8 mouse cellular contexts compared by ENCODE assay signal in the genomic region with DNA sequence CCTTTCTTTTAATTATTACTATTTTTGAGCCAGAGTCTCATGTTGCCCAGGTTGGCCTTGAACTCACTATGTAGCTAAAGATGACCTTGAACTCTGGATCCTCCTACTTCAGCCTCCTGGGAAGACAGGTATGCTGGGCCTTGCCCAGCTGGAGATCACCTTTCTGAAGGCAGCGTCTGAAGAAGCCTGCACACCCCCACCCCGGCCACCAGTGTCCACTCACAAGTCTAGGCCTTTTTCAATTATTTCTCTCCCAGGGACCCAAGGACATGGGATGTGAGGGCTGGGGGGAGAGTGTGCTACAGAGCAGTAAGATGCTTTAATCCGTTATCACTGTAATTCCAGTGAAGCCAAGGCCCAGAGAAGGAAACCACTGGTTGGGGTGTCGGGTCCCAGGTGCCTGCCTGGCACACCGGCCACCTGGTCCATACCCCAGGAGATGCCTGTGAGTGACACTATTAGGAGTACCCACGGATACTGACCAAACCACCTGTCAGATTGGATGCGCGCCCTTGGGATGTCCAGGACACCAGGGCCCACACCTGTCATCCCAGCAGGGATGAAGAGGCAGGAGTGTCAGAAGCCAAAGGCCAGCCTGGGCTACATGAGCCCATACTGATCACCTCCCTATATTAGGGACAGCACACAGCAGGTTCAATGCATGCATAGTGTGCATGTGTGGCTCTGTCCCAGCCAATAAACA. TPM values are rescaled to one million over a fixed set of nuclear protein-coding genes. Genes with fewer than 3 reads are reported as not detected.
DNase-seq lines count a peak whose midpoint lies in the region; ATAC-seq lines count a peak whose summit lies in the region.

No protein-coding gene starts in this region.

- H3K36me3 ChIP-seq in limb, embryonic 10.5 days, result no peaks in the 10 kb centered on the region

- H3K27ac ChIP-seq in limb, embryonic 10.5 days, result no peak overlapping the region

- intact Hi-C loops in gastrocnemius, postnatal 14 days (cut with DNase I; ENCODE audit: low total_unique reads), result no loop called here

- no peaks in the 10 kb centered on the region for H3K9me3 ChIP-seq in limb, embryonic 10.5 days (replicated peaks)

- no peak for ATAC-seq in erythroid progenitor cell, adult 5-6 weeks (replicated peaks; ENCODE audit: low FRiP score, poor library complexity, severe bottlenecking)

- no peak overlapping the region for H3K4me3 ChIP-seq in limb, embryonic 10.5 days

- H3K4me1 ChIP-seq in limb, embryonic 10.5 days, result peaks cover 60% of the 10 kb centered on the region

- H3K27me3 ChIP-seq in limb, embryonic 10.5 days (ENCODE audit: low read depth, poor library complexity, severe bottlenecking), result peaks cover 84% of the 10 kb centered on the region

- 74% methylated on average over 8 of the region's 8 CpGs for WGBS in limb, embryonic 10.5 days

- peak; percentile 27 for DNase-seq in gastrocnemius, postnatal 14 days
- DNase-seq in gastrocnemius, adult 18-20 months (ENCODE audit: low spot score), result no peak
- DNase-seq in right cerebral cortex, postnatal 4 days, result peak; percentile 23
- no peak for DNase-seq in right cerebral cortex, postnatal 25 days
- DNase-seq in cerebellum, postnatal 36 days, result peak; percentile 64 to 71
- peak; percentile 32 for DNase-seq in limb, embryonic 10.5 days (ENCODE audit: low spot score)
- DNase-seq in Muller cell, postnatal 12 days (ENCODE audit: inconsistent ontology term), result no peak

RNA-seq across cellular contexts. Expression of a gene that starts 27.5 kb away (rescaled TPM):
- total RNA-seq in gastrocnemius, postnatal 14 days (2021), result 100 to 1,000 TPM; 262 to 320 TPM
- total RNA-seq in gastrocnemius, adult 18-20 months (2021), result 100 to 1,000 TPM; 232 to 244 TPM
- 9.3 and 19.8 TPM in 2 replicates for polyA plus RNA-seq in limb, embryonic 10.5 days (2016; fragmentation: Nextera tagmentation; extraction: Ambion mirVana)
- 10.1 and 15.1 TPM in 2 replicates for total RNA-seq in erythroid progenitor cell, adult 5-6 weeks (2015; ENCODE audit: low replicate concordance)
- 0.45 and 0.90 TPM in 2 replicates for total RNA-seq in erythroid progenitor cell, adult 5-6 weeks (2017; ENCODE audit: low replicate concordance)

RNA-seq across cellular contexts. Expression of a gene that starts 35.1 kb away (rescaled TPM):
- under 1 TPM; 0.45 to 0.91 TPM for total RNA-seq in gastrocnemius, postnatal 14 days (2021)
- not detected for total RNA-seq in gastrocnemius, adult 18-20 months (2021)
- 1.9 and 2.9 TPM in 2 replicates for polyA plus RNA-seq in limb, embryonic 10.5 days (2016; fragmentation: Nextera tagmentation; extraction: Ambion mirVana)
- total RNA-seq in erythroid progenitor cell, adult 5-6 weeks (2015; ENCODE audit: low replicate concordance), result 5.4 and 7.5 TPM in 2 replicates
- 4.2 TPM in 1 of 2 replicates, not detected in the other for total RNA-seq in erythroid progenitor cell, adult 5-6 weeks (2017; ENCODE audit: low replicate concordance)

RNA-seq across cellular contexts. Expression of a gene that starts 39.1 kb away (rescaled TPM):
- under 1 TPM in 1 of 2 experiments, not detected in 1; 0.80 TPM for total RNA-seq in gastrocnemius, postnatal 14 days (2021)
- under 1 TPM in 1 of 2 experiments, not detected in 1; 0.34 TPM for total RNA-seq in gastrocnemius, adult 18-20 months (2021)
- polyA plus RNA-seq in limb, embryonic 10.5 days (2016; fragmentation: Nextera tagmentation; extraction: Ambion mirVana), result 1.4 and 1.5 TPM in 2 replicates
- total RNA-seq in erythroid progenitor cell, adult 5-6 weeks (2015; ENCODE audit: low replicate concordance), result not detected in 2 replicates
- total RNA-seq in erythroid progenitor cell, adult 5-6 weeks (2017; ENCODE audit: low replicate concordance), result not detected in 2 replicates

RNA-seq across cellular contexts. Expression of a gene that starts 43.7 kb away (rescaled TPM):
- total RNA-seq in gastrocnemius, postnatal 14 days (2021), result under 1 TPM; 0.41 to 0.47 TPM
- total RNA-seq in gastrocnemius, adult 18-20 months (2021), result under 1 TPM; 0.57 to 0.97 TPM
- 3.8 and 4.2 TPM in 2 replicates for polyA plus RNA-seq in limb, embryonic 10.5 days (2016; fragmentation: Nextera tagmentation; extraction: Ambion mirVana)
- total RNA-seq in erythroid progenitor cell, adult 5-6 weeks (2015; ENCODE audit: low replicate concordance), result 2.1 and 4.3 TPM in 2 replicates
- not detected in 2 replicates for total RNA-seq in erythroid progenitor cell, adult 5-6 weeks (2017; ENCODE audit: low replicate concordance)

RNA-seq across cellular contexts. Expression of a gene that starts 43.7 kb away (rescaled TPM):
- 10 to 100 TPM; 38.6 to 39.8 TPM for total RNA-seq in gastrocnemius, postnatal 14 days (2021)
- total RNA-seq in gastrocnemius, adult 18-20 months (2021), result 10 to 100 TPM; 41.1 to 44.1 TPM
- polyA plus RNA-seq in limb, embryonic 10.5 days (2016; fragmentation: Nextera tagmentation; extraction: Ambion mirVana), result 101 and 115 TPM in 2 replicates
- 8.8 TPM in 1 of 2 replicates, not detected in the other for total RNA-seq in erythroid progenitor cell, adult 5-6 weeks (2015; ENCODE audit: low replicate concordance)
- total RNA-seq in erythroid progenitor cell, adult 5-6 weeks (2017; ENCODE audit: low replicate concordance), result 4.0 and 17.2 TPM in 2 replicates

Comparison
In these comparisons a context has a peak if more than half of its experiments do, and no peak if none do; other contexts are left out.
1. DNase-seq: peak in gastrocnemius, postnatal 14 days (single experiment), right cerebral cortex, postnatal 4 days (single experiment), cerebellum, postnatal 36 days (2 of 2) and limb, embryonic 10.5 days (single experiment); none in gastrocnemius, adult 18-20 months (single experiment), right cerebral cortex, postnatal 25 days (single experiment) and Muller cell, postnatal 12 days (single experiment).
2. RNA of a gene that starts 27.5 kb away (total RNA-seq): 262 to 320 TPM in gastrocnemius, postnatal 14 days and 232 to 244 TPM in gastrocnemius, adult 18-20 months; 0.45 to 15.1 TPM in erythroid progenitor cell, adult 5-6 weeks; every median in the first group is over 10 times any median in the second.